Mouse (Mus musculus): ENCODE measurements at regions not wholly inside any gene's neighbourhood (a gene's known extent, or its start where the extent isn't known, plus 50 kb on each side); places are given as distances from the start of the nearest gene placed in this dataset.

DNA sequence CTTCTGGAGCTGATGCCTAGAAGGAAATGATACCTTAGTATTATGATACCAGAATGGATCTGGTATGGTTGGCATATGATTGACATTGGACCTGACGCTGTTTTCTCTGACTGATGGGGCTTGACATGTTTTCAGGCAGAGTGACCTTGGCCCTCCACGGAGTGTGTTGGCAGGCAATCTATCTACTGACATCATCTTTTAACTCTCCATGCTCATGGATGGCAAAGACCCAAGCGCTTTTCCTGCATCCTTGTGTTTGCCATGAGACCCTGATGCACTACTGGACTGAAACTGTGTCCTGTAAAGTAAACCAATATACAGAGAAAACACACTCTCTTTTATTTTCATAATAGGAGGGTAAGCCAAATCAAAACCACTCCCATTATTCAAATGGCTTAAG is 872.1 kb downstream of the A830018L16Rik start:
- TF ChIP-seq POLR2A (IDR thresholded peaks at IDR 0.05; ENCODE audit: low read depth, low read length) (no peak), CTCF (IDR thresholded peaks at IDR 0.05; ENCODE audit: borderline replicate concordance, insufficient read depth, low read length) (no peak)

Data from embryonic fibroblast, embryonic 13.5 days (primary cell).